Mouse (Mus musculus): ENCODE measurements around the gene Angel1. TPM values are rescaled to one million over a fixed set of nuclear protein-coding genes. Genes with fewer than 3 reads are reported as not detected.

The Angel1 gene
- total RNA-seq (2014; rRNA removed) (5.8 and 10.0 TPM in 2 replicates), polyA plus RNA-seq (2015; fragmentation: Nextera tagmentation; extraction: Ambion mirVana) (9.1 and 9.3 TPM in 2 replicates)

DNA sequence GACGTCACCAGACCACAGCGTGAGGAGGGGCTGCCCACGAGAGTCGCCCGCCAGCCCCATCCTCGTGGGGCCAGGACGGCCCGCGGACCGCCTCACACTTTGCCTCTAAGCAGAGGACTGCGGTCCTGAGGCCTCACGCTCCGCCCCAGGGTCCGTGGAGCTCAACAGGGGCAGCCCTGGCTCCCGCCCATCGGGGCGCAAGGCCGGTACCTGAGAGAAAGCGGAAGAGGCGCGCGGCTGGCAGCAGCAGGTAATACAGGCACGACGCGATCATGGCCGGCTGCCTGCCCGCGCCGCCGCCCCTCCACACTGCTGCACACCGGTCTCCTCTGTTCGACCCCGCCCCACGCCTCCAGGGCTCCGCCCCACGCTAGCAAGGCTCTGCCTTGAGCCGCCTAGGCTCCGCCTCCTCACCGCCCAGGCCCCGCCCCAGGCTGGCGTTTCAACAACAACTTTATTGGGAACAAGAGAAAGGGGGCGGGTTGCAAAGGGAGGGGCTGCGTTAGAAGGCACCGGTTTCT, at the start of gene Angel1:
Gene Angel1, minus strand, starts transcription at position 341 of the 521 bp plus-strand sequence.
- Histone ChIP-seq H3K4me3 (ENCODE audit: low read length) (peak within 1 kb of the TSS; percentile 57), H3K27ac (peak within 1 kb of the TSS; percentile 57), H3K4me2 (ENCODE audit: low read depth, low read length) (peak within 1 kb of the TSS; percentile 95), H3K9ac (replicated peaks; ENCODE audit: low read length) (peak within 1 kb of the TSS; percentile 53), H3K4me1 (ENCODE audit: insufficient read depth, low read length) (peaks cover 3% of the 10 kb centered on the region; the same call in 1 of the 2 replicates), H3K36me3 (ENCODE audit: insufficient read depth, low read length) (no peaks in the 10 kb centered on the region), H3K9me3 (ENCODE audit: low read length) (no peaks in the 10 kb centered on the region), H3K27me3 (ENCODE audit: insufficient read depth, low read length) (no peaks in the 10 kb centered on the region)
- TF ChIP-seq CTCF (IDR thresholded peaks at IDR 0.05; ENCODE audit: low read depth), result peak; percentile 19
- 1% methylated on average over 44 of the region's 44 CpGs for WGBS
- peak; percentile 98 for DNase-seq (ENCODE audit: low spot score)
- peak; percentile 100 for ATAC-seq

- WGBS, result 55% methylated on average over 7 of the region's 7 CpGs
- no peak for ATAC-seq
- Histone ChIP-seq H3K9ac (replicated peaks; ENCODE audit: low read length) (no peak overlapping the region), H3K9me3 (ENCODE audit: low read length) (no peaks in the 10 kb centered on the region), H3K4me3 (ENCODE audit: low read length) (no peak overlapping the region), H3K27me3 (ENCODE audit: insufficient read depth, low read length) (no peaks in the 10 kb centered on the region), H3K4me1 (ENCODE audit: insufficient read depth, low read length) (no peaks in the 10 kb centered on the region), H3K27ac (peak overlapping the region; percentile 32; the same call in 1 of the 2 replicates), H3K36me3 (ENCODE audit: insufficient read depth, low read length) (no peaks in the 10 kb centered on the region), H3K4me2 (ENCODE audit: low read depth, low read length) (no peak overlapping the region)
- peak; percentile 30 for DNase-seq (ENCODE audit: low spot score)
- no peak for TF ChIP-seq CTCF (IDR thresholded peaks at IDR 0.05; ENCODE audit: low read depth)
Observed at GRCm38 (mm10) chr12:86775561-86776280, 49.5 kb upstream of the Angel1 start.

- no peak overlapping the region for H3K9ac ChIP-seq (replicated peaks; ENCODE audit: low read length)
- 30% methylated on average over 3 of the region's 3 CpGs for WGBS
- no peak for ATAC-seq
- no peaks in the 10 kb centered on the region for H3K27me3 ChIP-seq (ENCODE audit: insufficient read depth, low read length)
- no peaks in the 10 kb centered on the region for H3K36me3 ChIP-seq (ENCODE audit: insufficient read depth, low read length)
- H3K27ac ChIP-seq, result peak overlapping the region; percentile 36; the same call in 1 of the 2 replicates
- no peaks in the 10 kb centered on the region for H3K9me3 ChIP-seq (ENCODE audit: low read length)
- no peak for TF ChIP-seq CTCF (IDR thresholded peaks at IDR 0.05; ENCODE audit: low read depth)
- no peak overlapping the region for H3K4me3 ChIP-seq (ENCODE audit: low read length)
- H3K4me1 ChIP-seq (ENCODE audit: insufficient read depth, low read length), result no peaks in the 10 kb centered on the region
- DNase-seq (ENCODE audit: low spot score), result peak; percentile 43
- no peak overlapping the region for H3K4me2 ChIP-seq (ENCODE audit: low read depth, low read length)
Observed at GRCm38 (mm10) chr12:86772551-86772950, 46.3 kb upstream of the Angel1 start.

DNA sequence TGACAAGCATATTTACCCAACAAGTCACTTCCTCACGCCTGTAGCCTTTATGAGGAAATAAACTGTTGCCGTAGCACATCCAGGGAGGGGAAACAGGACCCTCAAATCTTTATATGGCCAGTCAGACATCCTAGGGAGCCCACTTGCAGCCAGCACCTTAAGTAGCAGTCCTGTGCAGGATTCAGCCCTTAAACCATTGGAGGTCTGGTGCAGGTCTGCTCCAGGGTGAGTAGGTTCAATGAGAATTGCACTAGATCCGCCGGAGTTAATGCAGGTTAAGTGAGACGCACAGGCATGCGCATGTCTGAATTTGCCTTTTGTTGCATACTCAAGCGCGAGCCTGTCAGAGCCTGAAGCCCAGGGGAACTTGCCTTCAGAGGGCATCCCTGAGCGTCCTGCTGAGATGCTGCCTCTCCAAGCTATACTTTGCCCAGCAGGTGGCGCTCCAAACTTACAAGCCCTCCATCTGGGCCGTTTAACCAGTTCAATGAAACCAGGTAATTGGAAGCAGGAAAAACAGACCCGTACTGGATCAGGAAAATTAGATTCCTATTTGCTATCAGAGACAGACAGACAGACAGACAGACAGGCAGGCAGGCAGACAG, 45.7 kb upstream of the Angel1 start:
- 12% methylated on average over 12 of the region's 12 CpGs for WGBS
- ATAC-seq, result peak; percentile 72
- no peak overlapping the region for H3K9ac ChIP-seq (replicated peaks; ENCODE audit: low read length)

DNA sequence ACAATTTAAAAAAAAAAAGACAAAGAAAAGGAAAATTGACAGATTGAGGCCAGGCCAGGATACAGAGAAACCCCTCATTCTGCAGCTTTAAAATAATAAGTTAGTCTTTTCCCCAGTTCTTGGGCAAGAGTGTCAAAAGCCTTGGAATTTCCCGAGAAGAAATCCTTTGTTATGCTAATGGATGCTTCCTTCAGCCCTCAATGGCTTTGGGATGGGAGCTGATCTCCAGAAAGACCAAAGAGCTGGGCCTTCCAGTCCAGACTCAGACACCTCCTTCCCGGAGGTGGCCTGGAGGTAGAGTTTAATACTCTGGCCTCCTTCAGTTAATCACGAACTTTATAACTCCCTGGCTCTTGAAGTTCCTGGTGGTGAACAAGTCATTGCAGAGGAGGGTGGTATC, 44.7 kb upstream of the Angel1 start:
- H3K4me2 ChIP-seq (ENCODE audit: low read depth, low read length), result no peak overlapping the region
- no peaks in the 10 kb centered on the region for H3K9me3 ChIP-seq (ENCODE audit: low read length)
- H3K4me1 ChIP-seq (ENCODE audit: insufficient read depth, low read length), result no peaks in the 10 kb centered on the region
- peak; percentile 5 for DNase-seq (ENCODE audit: low spot score)
- no peak overlapping the region for H3K27ac ChIP-seq
- no peak overlapping the region for H3K9ac ChIP-seq (replicated peaks; ENCODE audit: low read length)
- H3K27me3 ChIP-seq (ENCODE audit: insufficient read depth, low read length), result no peaks in the 10 kb centered on the region
- no peak for TF ChIP-seq CTCF (IDR thresholded peaks at IDR 0.05; ENCODE audit: low read depth)
- H3K36me3 ChIP-seq (ENCODE audit: insufficient read depth, low read length), result no peaks in the 10 kb centered on the region
- no peak overlapping the region for H3K4me3 ChIP-seq (ENCODE audit: low read length)
- no peak for ATAC-seq
- WGBS, result 4% methylated on average over 3 of the region's 3 CpGs

More for the DNA sequence above, 45.7 kb upstream of the Angel1 start:
- Histone ChIP-seq H3K27me3 (ENCODE audit: insufficient read depth, low read length) (no peaks in the 10 kb centered on the region), H3K9me3 (ENCODE audit: low read length) (no peaks in the 10 kb centered on the region), H3K27ac (peak overlapping the region; percentile 46), H3K4me1 (ENCODE audit: insufficient read depth, low read length) (no peaks in the 10 kb centered on the region), H3K4me2 (ENCODE audit: low read depth, low read length) (no peak overlapping the region), H3K4me3 (ENCODE audit: low read length) (no peak overlapping the region), H3K36me3 (ENCODE audit: insufficient read depth, low read length) (no peaks in the 10 kb centered on the region)
- peak; percentile 95 for TF ChIP-seq CTCF (IDR thresholded peaks at IDR 0.05; ENCODE audit: low read depth)
- DNase-seq (ENCODE audit: low spot score), result peak; percentile 97

DNA sequence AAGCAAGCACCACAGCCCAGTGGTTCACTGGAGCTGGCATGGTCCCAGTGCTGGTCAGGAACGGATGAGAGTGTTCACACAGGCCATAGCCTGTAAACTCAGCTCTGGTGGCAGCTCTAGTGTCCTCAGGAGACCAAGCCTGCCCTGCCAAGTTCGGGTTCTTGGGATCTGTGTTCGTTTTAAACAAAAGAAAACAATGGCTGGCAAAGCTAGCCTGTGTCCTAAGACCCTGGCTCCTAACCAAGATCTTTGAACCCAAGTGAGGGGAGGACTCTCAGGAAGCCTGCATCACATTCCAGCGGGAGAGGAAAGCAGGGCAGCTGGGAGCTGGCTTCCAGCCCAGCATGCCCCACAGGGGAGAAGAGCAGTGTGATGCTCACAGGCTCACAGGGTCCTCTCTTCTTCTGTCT, 44.0 kb upstream of the Angel1 start:
- 6% methylated on average over 4 of the region's 4 CpGs for WGBS
- no peak overlapping the region for H3K4me2 ChIP-seq (ENCODE audit: low read depth, low read length)
- DNase-seq (ENCODE audit: low spot score) (peak; percentile 69), ATAC-seq (peak; percentile 52)
- H3K9ac ChIP-seq (replicated peaks; ENCODE audit: low read length), result no peak overlapping the region
- H3K9me3 ChIP-seq (ENCODE audit: low read length), result no peaks in the 10 kb centered on the region
- TF ChIP-seq CTCF (IDR thresholded peaks at IDR 0.05; ENCODE audit: low read depth), result no peak
- H3K36me3 ChIP-seq (ENCODE audit: insufficient read depth, low read length), result no peaks in the 10 kb centered on the region
- H3K27me3 ChIP-seq (ENCODE audit: insufficient read depth, low read length), result no peaks in the 10 kb centered on the region
- no peaks in the 10 kb centered on the region for H3K4me1 ChIP-seq (ENCODE audit: insufficient read depth, low read length)
- H3K27ac ChIP-seq, result peak overlapping the region; percentile 49; the same call in 1 of the 2 replicates
- H3K4me3 ChIP-seq (ENCODE audit: low read length), result no peak overlapping the region

Measured in hindbrain, postnatal 0 days (tissue).